Mouse (Mus musculus): ENCODE data around the gene Olah. TPM values are rescaled to one million over a fixed set of nuclear protein-coding genes. Genes with fewer than 3 reads are reported as not detected.

Olah gene
- polyA plus RNA-seq, 2 experiments from 2014 or later: not detected

GRCm38 (mm10) chr2:3348919-3349318 lies 48.1 kb downstream of the Olah start:
- peak; percentile 60 for ATAC-seq

- ATAC-seq: no peak
Measured at GRCm38 (mm10) chr2:3348422-3348821, 48.6 kb downstream of the Olah start.

- ATAC-seq: peak; percentile 39
Measured at GRCm38 (mm10) chr2:3335611-3336301, 61.3 kb downstream of the Olah start, which contains the start of gene Acbd7. TSS of gene Acbd7 (plus strand) at chr2:3336168.

GRCm38 (mm10) chr2:3333761-3334160 lies 63.2 kb downstream of the Olah start:
- ATAC-seq: no peak

DNA sequence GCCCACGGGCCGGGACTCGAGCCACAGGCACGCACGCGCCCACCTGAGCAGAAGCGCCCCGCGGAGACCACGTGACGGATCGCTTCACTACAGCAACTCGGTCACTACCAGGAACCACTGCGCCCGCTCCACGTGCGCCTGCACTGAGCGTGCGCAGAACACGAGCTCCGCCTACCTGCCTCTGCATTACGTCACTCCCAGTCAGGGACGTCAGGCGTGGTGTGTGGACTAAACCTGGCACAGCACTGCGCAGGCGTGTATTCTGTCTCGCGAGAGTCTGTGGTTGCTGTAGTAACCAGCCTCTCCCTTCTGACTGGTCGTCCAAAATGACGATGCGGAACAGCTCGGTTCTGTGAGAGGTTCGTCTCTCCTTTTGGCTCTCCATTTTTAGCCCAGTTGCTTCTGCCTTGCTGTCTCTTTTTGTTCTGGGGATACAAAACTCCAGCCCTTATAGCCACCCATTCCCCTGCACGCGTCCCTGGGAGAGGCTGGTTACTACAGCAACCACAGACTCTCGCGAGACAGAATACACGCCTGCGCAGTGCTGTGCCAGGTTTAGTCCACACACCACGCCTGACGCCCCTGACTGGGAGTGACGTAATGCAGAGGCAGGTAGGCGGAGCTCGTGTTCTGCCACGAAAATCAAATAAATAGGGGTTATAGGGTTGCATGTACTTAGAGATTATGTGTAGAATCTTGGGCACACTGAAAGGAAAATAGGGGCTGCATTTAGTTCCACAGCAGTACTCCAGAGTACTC lies 64.3 kb downstream of the Olah start, which contains the start of gene Rpp38:
Gene Rpp38 (minus strand): TSS at position 160 of the 759 bp plus-strand sequence.
- peak; percentile 82 for ATAC-seq

DNA sequence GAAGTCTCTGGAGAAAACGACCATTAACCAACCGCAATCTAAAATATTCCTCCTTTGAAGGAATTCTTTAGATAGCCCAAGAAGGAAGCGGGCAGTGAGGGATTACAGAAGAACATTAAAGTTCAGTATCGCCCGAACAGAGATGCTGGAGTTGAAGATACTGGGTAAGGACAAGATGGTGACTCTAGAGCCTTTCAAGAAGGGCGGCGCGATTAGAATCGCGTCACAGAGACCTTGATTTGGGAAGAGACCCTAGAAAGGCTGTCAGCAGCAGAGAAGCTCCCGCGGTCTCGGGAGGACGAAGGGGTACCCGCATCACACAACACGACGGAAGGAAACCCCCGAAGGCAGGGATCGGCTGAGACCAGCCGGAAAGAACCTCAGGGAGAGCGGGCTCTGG lies 65.0 kb downstream of the Olah start:
- no peak for ATAC-seq

GRCm38 (mm10) chr2:3331071-3331703 lies 65.8 kb downstream of the Olah start:
- no peak for ATAC-seq

DNA sequence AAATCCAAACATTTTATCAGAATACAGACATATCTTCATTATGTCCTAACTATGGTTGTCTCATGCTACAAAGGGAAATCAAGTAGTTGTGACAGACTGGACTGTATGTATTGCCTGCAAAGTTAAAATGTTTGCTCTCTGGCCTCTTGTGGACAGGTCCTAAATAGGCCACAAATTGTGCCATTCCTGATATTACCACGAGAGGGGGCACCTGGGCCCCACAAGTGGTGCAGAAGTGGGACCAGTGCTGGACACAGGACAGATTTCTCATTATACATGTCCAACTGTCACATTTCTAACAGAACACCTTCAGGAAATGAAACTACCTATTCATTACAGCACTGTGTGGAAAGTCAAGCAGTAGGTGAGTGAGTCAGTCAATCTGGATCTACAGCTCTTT lies 69.7 kb downstream of the Olah start:
- peak; percentile 27 for ATAC-seq

- ATAC-seq: no peak
Measured at GRCm38 (mm10) chr2:3326547-3326946, 70.5 kb downstream of the Olah start.

- no peak for ATAC-seq
Measured at GRCm38 (mm10) chr2:3324381-3325130, 72.5 kb downstream of the Olah start.

GRCm38 (mm10) chr2:3323132-3323531 lies 73.9 kb downstream of the Olah start:
- ATAC-seq: no peak

DNA sequence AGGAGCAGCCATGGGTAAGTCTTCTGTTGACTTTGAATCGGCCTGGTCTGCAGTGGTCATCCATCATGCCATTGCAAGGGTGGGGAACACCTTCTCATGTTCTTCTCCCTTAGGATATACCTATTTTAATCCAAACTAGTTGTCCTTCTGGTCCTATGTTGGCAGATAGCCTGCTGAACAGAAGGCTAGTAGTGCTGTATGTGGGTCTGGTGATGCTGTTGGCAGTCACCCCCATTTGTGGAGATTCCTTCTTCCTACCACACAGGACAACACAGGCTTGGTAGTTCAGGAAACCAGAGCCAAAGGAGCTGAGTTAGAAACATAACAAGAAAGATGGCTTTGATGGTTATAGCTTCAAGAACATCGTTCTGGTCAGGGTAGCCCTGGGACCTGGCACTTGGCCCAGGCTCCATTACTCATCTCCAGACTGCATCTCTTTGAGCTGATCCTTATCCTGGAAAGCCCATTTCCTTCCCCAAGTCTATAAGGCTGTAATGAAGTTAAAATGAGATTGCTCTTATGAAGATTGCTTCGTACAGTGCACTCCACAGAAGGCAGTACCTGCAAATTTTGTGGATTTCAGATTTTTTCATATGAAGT lies 91.5 kb downstream of the Olah start:
- ATAC-seq: no peak

DNA sequence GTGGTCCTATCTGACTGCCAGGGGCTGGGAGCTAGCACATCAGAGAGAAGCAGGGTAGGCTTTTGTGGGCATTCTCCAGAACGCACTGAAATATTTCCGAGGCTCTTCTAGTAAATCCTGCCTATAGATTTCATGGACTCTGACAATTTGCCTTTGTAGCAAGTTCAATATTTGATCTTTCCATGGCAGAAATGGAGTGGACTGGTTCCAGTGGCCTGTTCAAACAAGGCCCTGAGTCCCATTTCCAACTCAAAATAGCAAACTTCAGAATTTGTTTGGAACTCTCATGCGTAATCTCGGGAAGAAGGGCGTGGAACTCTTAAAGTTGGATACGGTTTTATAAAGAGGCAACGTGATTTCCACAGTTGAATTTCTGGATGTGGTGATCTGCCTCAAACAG lies 101.2 kb downstream of the Olah start:
- ATAC-seq: no peak

- ATAC-seq: no peak
Measured at GRCm38 (mm10) chr2:3292170-3292569, 104.8 kb downstream of the Olah start.

Other genes starting within 250 kb of the Olah start
- 10 to 100 TPM; 57.0 to 61.4 TPM for gene Nmt2, start 113.0 kb downstream of the Olah start, polyA plus RNA-seq (2017; shearing (Covaris generic))
- gene Rpp38, start 64.6 kb downstream of the Olah start, polyA plus RNA-seq (2017; shearing (Covaris generic)): 10 to 100 TPM; 20.8 to 21.6 TPM
- under 1 TPM in 1 of 2 experiments, not detected in 1; 0.65 TPM for gene Acbd7, start 61.0 kb downstream of the Olah start, polyA plus RNA-seq (2017; shearing (Covaris generic))
- gene Meig1, start 25.4 kb upstream of the Olah start, polyA plus RNA-seq (2017; shearing (Covaris generic)): not detected
- 10 to 100 TPM; 16.8 to 19.8 TPM for gene Dclre1c, start 26.9 kb upstream of the Olah start, polyA plus RNA-seq (2017; shearing (Covaris generic))
- gene Suv39h2, start 77.8 kb upstream of the Olah start, polyA plus RNA-seq (2017; shearing (Covaris generic)): 1 to 10 TPM in 1 of 2 experiments, under 1 TPM in 1; 0.90 to 1.1 TPM
- 1 to 10 TPM; 2.3 to 3.4 TPM for gene Gm45902, start 115.6 kb upstream of the Olah start, polyA plus RNA-seq (2017; shearing (Covaris generic))
- gene Hspa14, start 115.6 kb upstream of the Olah start, polyA plus RNA-seq (2017; shearing (Covaris generic)): 100 to 1,000 TPM; 108 to 136 TPM
- 1 to 10 TPM in 1 of 2 experiments, under 1 TPM in 1; 0.24 to 1.2 TPM for gene Cdnf, start 115.8 kb upstream of the Olah start, polyA plus RNA-seq (2017; shearing (Covaris generic))
- gene Fam107b, start 173.3 kb upstream of the Olah start, polyA plus RNA-seq (2017; shearing (Covaris generic)): 100 to 1,000 TPM; 204 to 239 TPM